Mouse (Mus musculus) liver, embryonic 14.5 days (tissue): Measurements from ENCODE around the gene 4930404N11Rik.

Experiments
- CTCF ChIP-seq: IDR thresholded peaks from 2 replicates; pipeline ENCODE4 v1.5.1; 2016; ENCODE audit warnings: antibody characterized with exemption, low read depth, control low read depth
- EP300 ChIP-seq: IDR thresholded peaks from 2 replicates; pipeline ENCODE4 v1.6.1; 2016; ENCODE audit warnings: antibody characterized with exemption, low read depth

DNA sequence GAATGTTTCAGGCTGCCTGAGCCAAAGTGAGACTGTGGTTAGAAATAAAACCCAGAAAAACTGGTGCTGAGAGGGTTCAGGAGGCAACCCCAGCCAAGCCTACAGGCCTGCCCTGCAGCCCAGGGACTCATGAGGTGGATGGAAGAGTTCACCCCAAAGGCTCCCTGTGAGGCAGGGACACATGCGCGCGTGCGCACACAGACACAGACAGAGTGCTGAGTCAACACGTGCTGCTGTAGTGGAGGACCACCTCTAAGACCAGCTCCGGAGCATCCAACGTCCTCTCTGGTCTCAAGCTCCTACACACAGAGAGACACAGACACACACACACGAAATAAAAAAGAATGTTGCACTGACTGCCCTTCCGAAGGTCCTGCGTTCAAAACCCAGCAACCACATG is 9.7 kb upstream of the 4930404N11Rik start:
- no peak for TF ChIP-seq CTCF
- TF ChIP-seq EP300 = no peak
